Mouse (Mus musculus) layer of hippocampus, postnatal 36 days (tissue): ENCODE measurements at regions not wholly inside any gene's neighbourhood (a gene's known extent, or its start where the extent isn't known, plus 50 kb on each side); places are given as distances from the start of the nearest gene placed in this dataset.
A peak's percentile ranks its signal among the peaks of the same experiment; 100 is the strongest.

ENCODE experiments used
- DNase-seq, 2 experiments: peaks; one replicate each; pipeline ENCODE4 v3.0.0; 2022

DNA sequence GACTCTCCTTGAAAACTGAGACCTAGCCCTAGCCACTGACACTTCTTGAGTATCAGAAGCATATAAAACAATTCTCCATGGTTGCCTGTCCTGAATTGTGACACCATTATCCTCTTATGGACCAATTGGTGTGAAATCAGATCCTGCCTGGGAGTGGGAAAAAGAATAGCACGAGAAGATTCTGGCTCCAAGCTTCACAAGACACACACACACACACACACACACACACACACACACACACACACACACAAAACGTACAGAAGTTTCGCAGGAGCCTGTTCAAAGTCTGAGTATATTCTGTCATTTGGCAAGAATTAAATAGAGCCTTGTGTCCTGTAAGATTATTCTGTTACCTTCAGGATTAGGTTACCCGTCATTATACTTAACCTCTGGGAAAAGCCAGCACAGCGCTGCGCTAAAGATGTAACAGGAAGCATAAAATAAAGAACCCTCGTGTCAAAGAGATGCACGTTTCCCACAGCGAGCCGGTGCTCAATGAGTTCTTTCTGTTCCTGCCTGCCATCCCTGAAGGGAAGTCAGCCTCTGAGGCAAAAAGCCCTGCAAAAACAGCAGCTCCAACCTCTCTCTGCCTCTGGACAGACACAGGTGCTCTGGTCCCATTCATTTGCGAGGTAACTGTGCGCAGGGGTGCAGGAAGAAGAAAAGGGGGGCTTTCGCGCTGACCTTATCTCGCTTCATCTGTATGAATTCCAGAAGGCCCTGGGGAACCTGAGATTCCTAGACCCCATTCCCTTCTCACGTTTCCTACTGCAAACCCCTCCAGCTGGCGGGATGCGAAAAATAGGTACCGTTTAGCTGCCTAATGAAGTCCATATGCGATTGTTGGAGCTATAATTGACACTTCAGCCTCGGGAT lies 178.4 kb upstream of the Elac2 start:
- no peak for DNase-seq

DNA sequence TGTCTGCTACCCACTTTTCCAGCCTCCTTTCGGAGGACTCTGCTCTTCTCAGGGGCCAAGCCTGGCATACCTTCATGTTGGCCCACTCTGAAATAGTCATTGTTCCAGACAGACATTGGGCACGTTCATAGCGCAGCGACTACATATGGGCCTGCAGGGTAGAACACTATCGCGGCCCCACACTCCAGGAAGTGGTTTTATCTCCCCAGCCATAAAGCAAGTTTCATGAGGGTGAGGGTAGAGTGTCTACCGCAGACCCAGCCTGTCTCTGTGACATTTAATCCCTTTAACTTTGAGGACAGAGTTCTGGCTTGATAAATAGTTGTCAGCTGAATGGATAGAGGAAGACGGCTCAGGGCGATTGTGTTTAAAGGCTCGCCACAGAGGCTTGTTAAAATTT lies 177.5 kb upstream of the Elac2 start:
- no peak for DNase-seq

DNA sequence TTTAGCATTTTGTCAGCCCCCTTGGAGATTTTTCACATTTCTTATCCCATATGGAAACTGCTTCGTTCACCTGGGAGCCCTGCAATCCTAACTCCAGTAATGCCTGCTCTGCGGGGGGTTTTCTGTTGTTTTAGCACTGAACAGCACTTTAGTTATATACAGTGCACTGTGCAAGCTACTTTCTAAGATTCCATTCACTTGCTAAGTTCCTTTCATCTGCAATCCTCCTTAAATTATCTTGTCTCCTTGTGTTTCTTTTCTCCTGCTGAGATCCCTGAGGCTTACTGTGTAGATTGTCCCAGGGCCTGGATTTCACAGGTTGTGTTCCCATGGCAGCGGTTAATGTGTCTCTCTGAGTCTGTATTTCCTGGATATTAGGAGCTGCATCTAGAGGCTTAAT lies 173.3 kb upstream of the Elac2 start:
- DNase-seq: no peak

DNA sequence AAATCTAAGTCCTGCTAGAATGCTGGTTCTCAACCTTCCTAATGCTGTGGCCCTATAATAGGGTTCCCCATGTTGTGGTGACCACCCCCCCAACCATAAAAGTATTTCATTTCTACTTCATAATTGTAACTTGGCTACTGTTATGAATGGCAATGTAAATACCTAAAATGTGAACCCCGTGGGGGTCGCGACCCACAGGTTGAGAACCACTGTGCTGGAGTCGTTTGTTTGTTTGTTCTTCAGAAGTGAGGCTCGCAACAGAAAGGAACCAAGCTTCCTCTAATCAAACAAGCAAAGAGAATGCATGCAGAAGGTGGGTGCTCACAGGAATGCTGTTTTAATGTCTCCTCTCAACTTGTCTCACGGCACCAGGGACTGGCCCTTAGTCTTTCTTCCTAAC lies 166.4 kb upstream of the Elac2 start:
- DNase-seq: no peak

DNA sequence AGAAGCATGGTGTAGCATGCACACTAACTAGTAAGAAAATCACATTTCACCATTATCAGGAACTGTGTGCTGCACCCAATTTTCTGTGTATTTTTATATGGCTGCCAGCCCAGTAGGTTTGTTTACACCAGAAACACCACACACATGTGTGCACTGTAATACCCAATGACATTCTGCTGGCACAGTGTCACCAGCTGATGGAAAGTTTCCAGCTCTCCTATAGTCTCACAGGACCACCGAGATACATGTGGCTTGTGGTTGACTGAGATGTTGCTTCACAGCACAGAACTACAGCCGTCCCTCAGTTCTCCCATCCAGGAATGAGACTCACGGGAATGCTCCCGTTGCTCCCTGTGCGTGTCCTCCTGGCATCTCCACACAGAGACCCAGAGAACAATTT lies 149.4 kb upstream of the Elac2 start:
- no peak for DNase-seq

DNA sequence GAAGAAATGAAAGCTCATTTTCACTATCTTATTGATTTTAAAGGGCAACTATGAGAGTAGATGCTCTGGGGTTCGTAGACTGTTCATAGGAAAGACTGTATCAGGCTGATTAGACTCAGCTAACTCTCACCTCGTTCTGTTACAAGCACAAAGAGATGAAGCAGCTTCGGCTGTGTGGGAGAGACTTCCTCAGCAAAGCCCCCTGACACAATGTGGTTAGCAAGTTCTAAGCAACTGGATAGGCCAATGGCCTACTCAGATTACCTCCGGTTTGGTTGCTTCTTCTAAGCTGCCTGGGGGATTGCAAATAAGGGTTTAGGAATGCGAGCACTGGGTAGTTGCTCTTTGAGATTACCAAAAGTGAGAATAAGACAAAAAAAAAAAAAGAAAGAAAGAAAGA lies 146.4 kb upstream of the Elac2 start:
- DNase-seq: no peak

DNA sequence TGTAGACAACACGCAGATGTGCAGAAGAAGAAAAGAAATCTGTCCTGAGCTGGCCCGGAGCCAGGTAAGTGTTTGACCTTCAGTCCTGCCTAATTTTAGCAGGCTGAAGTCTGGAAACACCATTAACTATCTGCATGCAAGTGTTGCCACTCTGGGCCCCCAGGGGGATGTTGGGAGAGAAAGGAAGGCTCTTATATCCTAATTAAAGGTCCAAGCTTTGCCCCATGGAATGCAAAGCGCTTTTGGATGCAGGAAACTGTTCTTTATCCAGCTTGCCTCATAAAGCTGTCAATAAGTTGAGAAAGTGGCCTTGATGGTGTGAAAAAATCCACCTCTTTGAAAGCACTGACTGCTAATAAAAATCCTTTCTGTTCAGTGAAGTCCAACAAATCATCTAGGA lies 145.1 kb upstream of the Elac2 start:
- DNase-seq: no peak

DNA sequence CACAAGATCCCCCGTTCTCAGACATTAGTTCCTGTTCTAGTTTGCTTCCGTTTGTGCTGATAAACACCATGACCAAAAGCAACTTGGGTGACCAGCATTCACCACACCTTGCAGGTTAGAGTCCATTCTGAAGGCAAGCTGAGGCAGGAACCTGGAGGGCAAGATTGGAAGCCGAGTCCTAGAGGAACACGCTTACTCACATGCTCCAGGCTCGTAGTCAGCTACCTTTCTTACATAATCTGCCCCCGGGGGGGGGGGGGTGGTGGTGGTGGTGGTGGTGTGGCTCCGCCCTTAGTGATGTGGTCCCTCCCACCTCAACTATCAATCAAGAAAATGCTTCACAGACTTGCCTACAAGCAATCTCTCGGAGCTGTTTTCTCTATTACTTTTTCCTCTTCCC lies 142.1 kb upstream of the Elac2 start:
- DNase-seq: no peak

DNA sequence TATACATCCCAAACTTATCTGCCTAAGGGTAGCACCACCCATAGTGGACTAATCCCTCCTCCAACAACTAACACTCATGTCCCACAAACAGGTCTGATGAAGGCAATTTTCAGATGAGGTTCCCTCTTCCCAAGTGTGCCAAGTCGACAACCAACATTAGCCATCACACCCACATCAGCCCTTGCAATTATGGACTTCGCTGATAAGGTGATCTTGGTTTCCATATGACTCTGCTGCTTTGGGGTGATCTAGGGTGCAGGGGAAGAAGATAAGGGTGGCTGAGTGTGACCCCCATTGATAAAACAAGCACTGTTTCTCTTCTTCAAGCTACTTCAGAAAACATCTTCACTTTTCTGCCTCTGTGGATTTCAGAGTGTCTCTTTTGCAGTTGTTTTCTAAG lies 137.7 kb upstream of the Elac2 start:
- no peak for DNase-seq

DNA sequence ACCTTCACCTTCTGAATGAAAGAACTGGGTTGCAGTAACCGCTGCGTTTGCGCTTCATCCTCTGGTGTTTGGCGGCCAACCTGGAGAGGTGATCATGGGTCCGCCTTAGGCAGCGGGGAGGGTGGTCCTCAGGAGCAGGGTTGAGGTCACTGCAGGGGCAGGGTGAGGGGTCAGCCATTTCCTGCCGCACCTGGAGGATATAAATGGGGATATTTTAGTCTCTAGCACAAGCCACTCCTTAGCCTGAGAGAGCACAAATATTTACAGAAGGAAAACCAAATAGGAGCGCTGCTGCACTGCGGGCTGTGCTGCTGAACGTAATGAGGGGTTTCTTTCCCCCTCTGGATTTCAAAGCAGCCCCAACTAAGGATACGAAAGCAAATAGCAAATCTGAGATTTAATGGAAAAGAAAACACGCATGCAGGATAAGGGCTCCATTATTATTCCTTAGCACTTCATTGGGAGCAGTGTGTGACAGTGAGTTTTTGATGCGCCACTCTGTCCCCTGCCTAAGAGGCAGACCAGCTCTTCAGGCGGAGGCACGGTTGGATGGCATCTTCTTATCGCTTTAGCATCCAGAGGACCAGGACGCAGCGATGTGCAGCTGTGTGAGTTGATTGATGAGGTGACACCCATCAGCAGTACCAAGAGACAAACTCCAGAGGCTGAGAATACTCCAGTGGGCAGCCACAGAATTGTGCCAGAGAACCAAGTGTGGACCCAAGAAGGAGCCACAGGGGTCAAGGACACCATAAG lies 135.9 kb upstream of the Elac2 start:
- DNase-seq: no peak

DNA sequence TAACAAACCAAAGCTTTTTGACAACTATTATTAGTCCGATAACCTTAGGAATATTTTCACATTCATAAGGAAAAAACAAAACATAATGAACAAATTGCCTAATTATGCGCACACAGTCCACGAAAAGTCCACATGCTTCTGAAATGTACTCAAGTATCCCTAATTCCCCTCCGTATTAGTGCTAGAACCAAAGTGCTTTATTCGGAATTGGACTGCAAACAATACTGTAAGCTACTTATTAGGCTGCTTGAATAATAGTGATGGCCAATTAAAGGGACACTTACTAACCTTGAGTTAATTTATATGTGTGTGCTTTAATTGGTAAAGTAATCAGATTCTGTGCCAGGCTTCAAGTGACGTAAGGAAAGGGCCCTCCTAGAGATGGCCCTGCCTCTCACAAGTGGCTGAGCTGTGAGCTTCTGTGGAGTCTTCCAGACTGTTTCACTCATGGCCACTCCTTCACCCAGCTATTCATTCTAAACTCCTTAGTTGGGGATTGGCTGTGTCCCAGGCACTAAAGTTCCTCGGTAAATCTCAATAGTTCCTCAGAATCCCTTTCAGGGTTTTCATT lies 132.2 kb upstream of the Elac2 start:
- DNase-seq: no peak

DNA sequence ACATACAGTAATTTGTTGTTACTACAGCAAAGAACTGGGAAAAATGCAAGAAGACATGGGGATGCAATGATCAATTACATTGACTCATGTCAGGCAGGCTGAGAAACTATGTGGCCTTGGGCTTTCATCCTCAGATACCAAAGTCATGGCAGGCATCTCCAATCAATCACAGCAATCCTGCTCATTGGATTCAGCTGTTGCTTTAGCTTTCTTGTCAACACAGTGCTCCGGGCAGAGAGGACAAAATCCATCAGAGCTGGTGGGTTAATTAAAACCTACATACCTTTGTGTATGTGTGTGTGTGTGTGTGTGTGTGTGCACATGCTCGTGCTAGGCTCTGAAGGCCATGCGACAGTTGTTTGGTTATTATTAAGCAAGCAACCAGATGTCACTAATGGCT lies 119.2 kb upstream of the Elac2 start:
- no peak for DNase-seq

DNA sequence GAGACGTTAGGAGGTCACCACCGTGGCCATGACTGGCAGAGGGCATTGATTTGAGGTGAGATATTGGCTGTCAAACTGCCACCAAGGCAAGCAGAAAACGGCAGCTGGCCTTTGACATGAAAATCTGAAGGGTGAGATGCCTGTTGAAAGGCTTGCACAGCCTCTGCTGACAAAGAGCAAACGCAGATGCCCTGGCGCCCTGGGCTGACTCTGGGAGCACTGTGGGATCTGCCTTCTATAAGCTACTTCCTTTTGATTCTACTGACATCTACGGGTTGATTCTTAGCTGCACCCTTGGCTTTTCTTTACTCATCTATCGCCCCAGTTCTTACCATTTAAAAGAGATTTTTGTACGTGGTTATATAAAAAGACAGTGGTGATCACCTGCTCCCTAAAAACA lies 98.2 kb upstream of the Elac2 start:
- DNase-seq: no peak

DNA sequence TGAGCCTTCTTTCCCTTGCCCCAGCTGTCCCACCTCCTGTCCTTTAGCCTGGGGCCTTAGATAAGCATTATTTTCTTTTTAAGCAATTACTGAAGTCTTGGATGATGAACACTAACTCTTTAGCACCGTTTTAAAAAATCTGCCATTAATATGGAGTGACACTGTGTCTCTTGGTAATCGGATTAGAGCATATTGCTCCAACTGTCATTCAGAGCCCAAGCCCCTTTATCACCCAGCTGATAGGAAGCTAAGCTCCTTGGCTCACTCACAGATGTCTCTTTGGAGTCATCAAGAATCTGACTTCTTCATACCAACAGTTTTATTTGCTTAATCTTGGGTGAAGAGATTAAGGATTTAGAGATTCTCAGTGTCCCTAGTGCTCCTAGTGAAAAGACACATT lies 94.3 kb upstream of the Elac2 start:
- DNase-seq: no peak

DNA sequence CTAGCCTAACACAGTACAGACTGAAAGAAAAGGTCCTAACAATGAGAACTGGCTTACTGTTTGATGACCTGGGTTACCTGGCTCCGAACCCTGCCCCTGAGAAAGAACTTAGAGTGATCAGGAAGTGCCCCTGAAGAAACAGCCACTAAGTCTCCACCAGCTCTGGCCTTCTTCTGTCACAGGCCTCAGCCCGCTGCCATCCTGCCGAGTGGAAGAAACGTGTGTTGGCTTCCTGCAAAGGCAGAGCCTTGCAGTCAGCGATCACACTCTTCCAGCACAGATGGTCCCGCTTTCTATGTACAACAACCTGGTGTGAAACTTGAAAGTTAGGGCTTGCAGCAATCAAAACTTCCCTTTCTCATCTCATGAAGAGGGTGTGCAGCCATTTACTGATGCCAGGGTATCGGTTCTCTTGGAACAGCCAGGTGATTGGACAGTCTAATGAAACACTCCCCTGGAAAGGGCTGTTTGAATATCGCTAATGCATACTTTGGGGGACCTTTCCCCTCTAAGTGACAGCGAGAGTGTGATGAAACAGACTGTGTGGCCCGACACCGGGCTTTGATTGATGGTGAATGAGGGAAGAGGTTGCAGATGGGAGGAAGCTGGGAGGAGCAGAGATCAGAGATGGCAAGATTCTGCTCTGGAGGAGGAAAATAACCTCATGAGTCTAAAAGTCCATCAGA lies 89.4 kb upstream of the Elac2 start:
- DNase-seq: no peak

DNA sequence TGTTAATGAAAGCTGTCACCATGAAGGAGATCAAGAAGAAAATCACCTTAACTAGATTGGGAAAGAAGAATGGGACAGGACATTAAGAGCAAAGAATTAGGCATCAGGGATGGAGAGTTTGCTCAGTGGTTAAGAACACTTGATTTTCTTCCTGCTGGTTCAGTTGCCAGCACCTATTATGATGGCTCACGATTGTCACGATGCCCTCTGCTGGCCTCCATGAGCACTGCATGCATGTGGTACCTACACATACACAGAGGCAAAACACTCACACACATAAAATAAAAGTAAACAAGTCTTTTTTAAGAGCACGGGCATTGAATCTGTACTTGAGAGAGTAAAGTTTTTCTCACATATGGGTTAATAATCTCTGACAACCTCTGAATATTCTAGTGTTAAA lies 88.1 kb upstream of the Elac2 start:
- no peak for DNase-seq

DNA sequence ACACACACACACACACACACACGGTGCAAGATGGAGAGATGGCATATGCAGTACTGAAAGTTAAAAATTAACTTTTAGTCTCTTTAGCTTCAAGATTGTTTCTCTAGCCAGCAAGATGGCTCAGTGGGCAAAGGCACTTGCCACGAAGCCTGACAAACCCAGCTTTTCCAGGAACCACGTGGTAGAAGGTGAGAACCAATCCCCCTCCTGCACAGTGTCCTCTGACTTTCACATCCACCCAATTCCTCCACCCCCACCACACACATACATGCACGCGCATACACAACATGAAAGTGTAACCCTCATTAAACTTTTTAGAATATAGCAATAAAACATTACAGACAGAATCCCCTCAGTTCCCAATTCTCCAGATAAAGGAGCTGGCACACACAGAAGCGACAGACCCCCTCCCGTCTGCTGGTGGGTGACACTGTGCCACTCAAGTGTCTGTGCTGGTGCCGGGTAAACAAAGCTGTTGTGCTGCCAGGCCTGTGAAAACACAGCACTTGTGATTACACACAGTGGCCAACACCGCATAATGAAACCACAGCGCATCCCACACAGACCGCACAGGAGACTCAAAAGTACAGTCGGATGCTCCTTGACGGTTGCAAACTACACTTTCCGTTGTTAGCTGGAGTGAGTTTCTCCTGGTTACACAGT lies 82.9 kb upstream of the Elac2 start:
- no peak for DNase-seq

DNA sequence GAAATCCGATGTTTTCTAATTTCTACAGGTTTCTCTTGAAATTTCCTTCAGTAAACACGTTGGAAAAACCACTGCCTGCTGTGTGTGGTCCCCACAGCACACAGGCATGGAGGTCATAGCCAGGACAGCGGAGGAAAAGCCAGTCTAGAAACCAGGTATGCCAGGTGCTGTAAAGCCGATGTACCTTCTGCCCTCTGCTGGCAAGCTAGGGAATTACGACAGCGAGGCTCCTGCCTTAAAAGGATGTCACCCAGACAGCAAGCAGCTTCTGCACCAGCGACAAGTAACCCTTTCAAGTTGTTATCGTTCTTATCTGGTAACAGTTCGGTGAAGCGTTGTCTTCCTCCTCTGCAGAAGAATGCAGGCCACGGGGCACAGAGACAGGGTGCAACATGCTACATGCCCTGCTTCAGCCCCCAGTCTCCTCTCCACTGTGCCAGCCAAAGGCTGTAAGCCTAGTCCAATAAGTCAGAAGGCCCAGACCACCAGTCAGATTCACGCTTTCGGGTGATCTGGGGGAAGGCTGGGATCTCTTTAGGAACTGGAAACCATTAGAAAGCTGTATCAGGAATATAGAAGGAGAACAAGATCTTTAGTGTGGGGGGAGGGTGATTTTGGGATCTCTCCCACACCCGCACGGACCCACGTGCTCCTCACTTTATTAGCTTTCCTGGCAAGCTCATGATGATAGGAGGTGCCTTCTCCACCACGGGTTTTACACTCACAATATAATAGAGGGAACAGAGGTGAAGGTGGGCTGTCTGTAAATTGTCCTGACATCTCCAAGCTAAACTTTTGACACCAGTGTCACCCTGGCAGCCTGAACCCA lies 79.9 kb upstream of the Elac2 start:
- DNase-seq: peak; percentile 53 to 63

DNA sequence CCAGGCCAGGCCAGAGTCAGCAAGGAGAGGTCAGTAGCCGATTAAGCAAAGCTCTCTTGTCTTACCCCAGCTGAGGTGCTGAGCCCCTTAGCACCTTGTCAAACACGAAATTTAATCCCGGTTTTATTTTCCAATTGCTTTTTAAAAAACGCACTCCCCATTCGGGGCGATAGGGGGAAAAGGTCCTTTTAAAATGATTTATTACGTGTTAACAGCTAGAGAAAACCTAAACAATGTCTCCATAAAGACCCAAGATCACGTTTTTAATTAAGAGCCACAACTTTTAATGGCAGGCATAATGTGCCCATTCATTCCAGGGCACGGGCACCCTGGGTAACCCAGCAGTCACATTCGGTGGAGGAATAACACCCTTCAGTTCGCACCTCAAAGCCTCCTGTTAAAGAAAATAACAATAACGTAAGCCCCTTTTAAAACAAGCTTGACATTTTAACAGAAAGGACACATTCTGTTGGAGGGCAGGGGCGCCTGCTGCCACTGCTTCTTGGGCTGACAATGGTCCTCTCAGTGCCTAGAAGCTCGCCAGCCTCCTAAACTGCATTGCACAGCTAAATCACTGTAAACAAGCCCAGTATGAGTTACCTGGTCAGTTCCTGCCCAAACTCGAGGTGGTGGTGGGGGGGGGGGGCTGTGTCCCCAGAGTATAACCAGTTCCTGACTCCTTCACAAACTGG lies 79.1 kb upstream of the Elac2 start:
- DNase-seq: no peak

DNA sequence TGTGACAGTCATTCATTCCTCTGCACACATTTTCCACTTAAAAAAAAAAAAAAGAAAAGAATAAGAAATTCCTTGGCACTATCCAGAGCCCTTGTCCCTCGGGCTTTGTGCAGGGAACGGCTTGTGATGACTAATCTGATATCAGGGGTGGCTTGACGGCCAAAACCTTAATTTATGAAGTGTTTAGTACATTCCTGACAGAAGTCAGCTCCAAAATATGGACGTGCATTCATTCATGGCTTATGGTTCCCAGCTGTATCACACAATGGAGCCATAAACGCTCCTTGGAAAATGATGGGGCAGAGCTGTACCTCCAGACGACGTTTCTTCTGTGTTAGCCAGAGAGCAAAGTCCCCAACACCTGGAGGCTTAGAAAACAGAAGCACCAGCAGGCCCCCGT lies 62.1 kb upstream of the Elac2 start:
- DNase-seq: no peak

DNA sequence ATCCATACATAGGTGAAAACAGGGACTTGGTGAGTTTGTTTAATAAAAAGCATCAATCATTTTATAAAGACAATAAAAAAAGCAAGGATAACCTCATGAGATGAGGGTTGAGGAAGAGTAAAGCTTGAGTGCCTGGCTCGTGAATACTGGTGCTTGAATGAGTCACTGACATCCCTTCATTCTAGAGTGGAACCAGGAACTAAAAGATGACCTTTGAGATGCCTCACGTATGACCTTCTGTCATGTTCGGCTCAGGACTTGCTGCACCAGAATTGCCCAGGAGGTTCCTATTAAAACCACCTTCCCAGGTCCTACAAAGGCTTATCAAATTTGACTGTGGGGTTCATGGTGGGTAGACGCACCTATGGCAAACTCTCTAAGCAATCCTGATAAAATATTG lies 61.5 kb upstream of the Elac2 start:
- DNase-seq: no peak
